Mouse (Mus musculus): ENCODE results near the gene Stab1.

Stab1 gene

DNA sequence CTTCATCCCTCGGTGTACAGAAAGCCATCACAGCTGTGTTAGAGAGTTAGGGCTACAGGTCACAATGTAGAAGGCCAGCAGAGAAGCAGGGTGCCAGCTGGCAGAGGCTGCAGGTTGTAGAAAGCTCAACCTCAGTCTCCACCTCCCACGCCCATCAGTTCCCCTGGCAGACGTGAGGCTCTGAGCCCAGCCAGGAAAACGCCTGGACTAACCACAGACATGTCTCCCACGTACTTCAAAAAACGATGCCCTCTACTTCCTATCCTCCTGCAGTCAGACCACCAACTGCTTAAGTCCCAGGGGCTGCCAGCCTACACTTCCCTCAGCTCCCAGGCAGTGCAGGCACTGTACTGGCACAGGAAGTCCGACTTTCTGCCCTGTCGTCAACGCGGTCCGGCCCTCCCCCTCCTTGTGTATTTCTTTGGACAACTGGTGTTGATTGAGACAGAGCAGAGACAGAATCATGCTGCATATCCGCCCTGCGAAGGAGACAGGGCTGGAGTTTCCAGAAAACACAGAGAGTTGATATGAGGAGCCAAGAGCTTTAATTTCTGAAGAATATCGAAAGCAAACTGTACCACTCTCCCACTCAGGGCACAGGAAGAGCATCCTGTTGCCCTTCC lies 26.6 kb upstream of the Stab1 start:
- DNase-seq (ENCODE audit: low read depth, low spot score), result no peak

DNA sequence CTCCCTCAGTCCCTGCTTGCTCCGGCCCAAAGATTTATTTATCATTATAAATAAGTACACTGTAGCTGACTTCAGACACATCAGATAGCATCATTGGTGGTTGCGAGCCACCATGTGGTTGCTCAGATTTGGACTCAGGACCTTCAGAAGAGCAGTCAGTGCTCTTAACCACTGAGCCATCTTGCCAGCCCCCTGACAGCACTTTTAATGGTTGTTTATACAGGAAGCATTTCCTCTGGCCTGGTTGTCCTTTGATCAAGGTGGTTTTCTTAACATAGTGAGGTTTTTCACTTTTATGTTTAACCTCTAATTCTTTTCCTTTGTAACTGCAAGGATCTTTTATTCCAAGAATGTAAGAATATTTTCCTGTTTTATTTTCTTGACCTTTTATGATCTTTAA lies 26.0 kb upstream of the Stab1 start:
- DNase-seq (ENCODE audit: low read depth, low spot score), result no peak

DNA sequence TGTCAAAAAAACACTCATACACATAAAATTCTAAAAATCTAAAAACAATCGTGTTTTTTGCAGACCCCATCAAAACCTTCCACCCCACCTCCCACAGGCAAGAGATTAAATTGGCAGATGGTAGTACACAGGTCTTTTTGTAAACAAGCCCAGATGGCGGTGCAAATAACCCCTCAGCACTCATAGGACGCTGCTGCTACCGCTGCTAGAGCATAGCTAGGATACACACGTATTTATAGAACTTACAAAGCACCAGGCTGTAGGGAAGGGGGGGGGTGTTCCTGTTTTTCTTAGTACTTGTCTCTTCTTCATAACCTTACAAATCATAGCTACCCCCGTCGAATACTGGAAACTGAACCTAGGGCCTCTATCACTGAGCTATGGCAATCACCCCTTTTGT lies 25.4 kb upstream of the Stab1 start:
- no peak for DNase-seq (ENCODE audit: low read depth, low spot score)

DNA sequence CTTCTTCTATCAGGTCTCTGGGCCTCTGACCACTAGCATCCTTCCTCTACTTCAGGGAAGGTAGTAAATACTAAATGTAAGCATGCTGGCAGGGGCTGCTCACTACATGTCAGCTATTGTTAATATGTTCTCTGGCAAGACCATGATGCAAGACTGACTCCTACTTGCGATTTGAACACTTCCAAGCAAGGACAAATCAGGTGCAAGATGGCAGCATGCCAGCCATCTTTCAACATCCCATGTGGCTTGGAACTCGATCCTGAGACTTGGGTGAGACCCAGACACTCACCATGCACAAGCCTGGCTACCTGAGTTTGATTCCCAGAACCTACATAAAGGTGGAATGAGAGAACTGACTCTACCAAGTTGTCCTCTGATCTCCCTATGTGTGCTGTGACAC lies 23.5 kb upstream of the Stab1 start:
- no peak for DNase-seq (ENCODE audit: low read depth, low spot score)

DNA sequence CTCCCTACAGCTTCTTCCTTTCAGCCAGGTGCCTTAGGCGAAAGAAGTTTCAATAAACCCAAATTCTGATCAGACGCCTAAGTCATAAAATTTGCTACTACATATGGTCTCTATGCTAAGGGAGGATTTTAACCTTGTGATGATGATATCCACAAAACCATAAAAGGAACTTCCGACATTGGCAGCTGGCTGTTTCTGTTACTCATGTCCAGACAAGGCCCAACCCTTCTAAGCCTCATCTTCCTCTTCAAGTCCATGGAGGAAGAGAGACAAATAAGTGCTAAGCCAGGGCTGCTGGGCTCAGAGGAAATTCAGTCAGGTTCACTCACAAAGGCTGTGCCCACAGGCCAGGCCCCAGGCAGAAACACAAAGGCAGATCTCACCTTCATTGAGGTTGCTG lies 20.9 kb upstream of the Stab1 start:
- no peak for DNase-seq (ENCODE audit: low read depth, low spot score)

DNA sequence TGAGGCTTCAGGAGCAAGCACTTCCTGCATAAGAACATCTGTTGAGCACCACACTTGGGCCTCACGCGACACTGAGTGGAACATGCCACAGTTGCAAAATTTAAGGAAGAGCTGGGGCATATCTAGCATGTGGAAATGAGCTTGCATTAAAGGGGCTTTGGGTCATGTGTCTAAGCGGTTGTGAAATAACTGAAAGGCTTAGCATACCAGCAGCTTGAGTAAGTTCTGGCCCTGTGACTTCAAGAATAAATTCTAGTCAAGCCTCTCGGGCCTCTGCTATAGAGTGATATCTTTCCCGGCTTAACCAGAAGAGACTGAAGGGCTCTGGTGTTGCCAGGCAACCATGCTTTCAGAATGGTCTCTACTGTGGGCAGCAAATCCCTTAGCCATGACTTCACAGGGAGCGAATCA lies 20.3 kb upstream of the Stab1 start:
- DNase-seq (ENCODE audit: low read depth, low spot score), result no peak

DNA sequence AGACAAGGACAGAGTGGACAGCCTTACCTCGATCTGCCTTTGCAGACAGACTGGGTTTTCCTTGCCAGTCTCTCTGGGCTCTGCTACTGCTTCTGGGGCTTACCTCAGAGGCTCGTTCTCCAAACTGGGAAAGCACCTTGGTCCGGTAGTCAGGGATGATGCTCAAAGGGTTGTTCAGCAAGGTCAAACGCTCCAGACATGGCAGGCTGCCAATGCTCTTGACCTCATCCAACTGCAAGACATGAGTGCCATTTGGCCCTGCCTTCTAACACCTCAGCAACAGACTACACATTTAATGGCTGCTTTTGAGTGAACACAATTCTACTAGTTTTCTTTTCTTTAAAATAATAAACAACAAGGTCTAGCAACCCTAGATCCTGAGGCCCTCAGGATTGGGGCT lies 18.2 kb upstream of the Stab1 start:
- no peak for DNase-seq (ENCODE audit: low read depth, low spot score)

DNA sequence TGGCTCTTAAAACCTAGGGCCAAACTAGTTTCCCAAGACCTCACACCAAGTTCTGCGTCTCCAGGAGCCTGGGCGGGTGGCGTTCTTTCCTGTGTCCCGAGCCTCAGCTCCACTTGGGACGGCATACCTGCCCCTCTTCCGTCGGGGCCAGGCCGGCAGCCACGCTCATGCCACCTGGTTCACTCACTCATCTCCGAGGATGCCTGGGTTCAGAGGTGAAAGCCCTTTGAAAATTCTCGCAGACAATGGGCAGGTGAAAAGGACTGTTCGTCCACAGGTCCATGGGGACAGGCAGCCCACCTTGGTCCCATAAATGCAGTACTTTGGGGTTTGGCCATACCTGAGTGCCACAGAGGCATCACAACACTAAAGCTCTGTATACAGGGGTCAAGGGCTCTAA lies 15.8 kb upstream of the Stab1 start:
- DNase-seq (ENCODE audit: low read depth, low spot score), result no peak

DNA sequence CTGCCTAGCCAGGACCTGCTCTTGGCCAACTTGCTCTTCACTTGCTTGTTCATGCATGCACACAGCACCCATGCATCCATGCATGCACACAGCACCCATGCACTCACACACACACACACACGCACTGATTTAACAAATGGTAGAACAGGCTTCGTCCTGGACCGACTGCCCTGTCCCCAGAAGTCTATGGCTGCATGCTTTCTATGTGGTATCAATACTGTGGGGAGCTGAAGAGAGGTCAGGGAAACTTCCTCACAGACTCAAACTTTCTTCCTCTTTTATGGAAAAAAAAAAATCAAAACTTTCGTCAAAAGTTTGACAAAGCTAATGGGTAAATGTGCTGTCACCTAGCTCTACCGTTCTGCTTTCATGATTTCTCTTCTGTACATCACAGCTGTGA lies 15.1 kb upstream of the Stab1 start:
- no peak for DNase-seq (ENCODE audit: low read depth, low spot score)

DNA sequence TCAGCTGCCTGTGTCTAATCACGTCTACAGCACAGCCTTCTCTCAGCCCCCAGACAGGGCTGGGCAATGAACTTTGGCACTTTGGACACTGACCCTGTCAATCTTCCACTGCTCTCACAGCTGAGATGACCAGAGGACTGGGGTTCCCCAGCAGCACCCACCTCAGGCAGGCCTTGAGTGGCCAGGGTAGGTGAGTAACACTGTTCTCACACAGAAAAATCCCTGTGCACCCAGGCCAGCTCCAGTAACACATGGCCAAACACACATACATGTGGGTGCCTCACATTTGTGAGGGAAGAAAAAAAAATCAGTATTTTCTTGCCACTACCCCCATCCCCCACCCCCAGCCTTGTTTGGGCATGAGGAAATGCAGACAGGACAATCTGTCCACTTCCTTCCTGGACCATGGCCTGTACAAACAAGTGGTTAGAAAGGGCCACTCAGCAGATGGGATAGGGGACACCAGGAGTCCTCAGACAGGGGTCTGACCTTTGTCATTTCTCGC lies 14.4 kb upstream of the Stab1 start:
- no peak for DNase-seq (ENCODE audit: low read depth, low spot score)

DNA sequence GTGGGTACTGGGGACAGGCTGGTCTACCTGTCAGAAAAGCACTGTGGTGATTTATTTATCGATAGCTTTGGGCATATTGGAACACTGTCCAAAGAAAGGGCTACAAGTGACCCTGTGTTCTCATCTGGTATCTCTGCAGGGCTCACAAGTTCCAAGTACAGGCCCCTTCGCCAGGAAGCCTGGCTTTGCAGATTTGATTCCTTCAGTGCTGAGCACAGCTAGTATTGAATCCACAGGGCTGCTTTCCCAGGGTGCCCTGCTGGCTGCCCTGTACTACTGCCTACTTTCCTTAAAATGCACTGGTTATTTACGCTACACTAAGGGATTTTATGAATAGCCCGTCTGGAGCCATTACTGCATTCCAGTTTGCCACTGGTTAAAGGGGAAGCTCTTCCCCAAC lies 13.1 kb upstream of the Stab1 start:
- no peak for DNase-seq (ENCODE audit: low read depth, low spot score)

DNA sequence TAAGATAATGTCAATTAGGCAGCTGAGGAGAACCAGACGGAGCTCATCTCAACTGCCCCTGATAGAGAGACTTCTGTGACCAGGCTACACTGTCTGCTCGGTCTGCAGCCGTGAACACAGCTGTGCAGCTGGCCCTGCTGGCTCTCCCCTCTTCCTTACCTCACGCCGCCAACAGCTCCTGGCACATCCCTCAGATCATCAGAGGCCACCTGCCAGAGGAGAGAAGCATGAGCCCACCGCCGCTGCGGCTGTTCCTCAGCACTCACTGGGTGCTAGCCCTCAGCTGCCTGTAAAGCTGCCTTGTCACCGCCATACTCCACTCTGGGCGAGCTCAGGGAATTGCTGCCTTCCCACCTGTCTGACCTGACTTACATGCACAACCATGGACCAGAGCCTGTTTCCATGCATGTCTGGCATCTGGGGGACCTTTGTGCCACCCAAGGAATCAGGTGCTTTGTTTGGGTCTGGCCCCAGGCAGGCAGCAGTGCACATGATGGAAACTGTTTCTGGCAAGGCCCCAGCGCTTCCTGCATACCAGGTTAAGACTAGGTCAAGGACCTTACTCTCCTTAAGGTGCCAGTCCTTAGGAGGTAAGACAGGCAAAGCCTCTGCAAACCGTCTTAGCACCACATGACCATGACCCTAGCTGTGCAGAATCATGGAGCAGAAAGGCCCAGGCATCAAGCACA lies 11.4 kb upstream of the Stab1 start:
- no peak for DNase-seq (ENCODE audit: low read depth, low spot score)

DNA sequence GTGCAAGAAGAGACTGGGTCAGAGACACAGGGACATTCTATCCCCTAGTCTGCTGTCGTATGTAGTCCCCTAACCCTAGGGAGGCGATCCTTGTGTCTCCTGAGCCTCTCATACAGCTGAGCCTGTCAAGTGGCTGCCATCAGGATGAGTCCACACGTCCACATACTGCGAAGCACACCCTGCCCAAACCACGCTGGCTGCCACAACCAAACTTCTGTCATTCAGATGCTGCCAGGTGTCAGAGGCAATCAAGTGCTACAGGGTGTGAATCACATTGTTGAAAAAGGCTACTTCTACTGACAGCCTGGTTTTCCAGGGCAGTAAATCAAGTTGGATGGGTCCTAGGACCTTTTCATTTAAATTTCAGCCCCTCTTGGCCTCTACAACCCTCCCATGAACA lies 9.3 kb upstream of the Stab1 start:
- no peak for DNase-seq (ENCODE audit: low read depth, low spot score)

DNA sequence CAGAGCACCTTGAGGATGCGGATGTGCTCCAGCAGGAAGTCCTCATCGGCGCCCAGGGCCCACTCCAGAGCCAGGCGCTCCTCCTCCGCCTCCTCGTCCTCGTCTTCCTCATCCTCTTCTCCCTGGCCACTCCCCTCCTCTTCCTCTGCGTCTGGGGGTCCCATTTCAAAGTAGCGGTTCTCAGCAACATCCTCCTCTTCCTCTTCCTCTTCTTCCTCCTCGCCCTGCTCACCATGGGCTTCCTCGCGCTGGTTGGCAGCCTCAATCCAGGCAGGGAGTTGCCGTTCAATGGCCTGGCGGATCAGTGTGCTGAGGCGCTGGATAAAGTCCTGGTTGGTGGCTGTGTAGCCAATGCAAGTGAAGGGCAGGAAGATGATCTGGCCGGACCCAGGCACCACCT lies 8.8 kb upstream of the Stab1 start:
- no peak for DNase-seq (ENCODE audit: low read depth, low spot score)

DNA sequence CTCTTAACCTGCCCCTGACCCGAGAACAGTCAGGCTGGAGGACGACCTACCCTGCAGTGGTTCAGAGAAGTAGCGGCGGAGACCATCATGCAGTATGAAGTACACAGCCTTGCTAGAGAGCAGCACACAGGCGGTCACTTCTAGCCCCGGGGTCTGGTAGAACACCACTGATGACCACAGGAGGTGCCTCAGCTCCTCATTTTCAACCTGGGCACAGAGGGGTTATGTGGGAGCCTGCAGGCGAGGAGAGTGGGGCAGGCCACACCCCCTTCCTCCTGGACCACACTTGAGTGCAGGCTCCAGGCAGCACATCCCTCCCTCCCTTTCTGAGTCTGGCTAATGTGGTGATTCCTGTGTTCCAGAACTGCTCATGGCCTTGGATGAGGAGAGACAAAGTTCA lies 5.1 kb upstream of the Stab1 start:
- DNase-seq (ENCODE audit: low read depth, low spot score), result no peak

DNA sequence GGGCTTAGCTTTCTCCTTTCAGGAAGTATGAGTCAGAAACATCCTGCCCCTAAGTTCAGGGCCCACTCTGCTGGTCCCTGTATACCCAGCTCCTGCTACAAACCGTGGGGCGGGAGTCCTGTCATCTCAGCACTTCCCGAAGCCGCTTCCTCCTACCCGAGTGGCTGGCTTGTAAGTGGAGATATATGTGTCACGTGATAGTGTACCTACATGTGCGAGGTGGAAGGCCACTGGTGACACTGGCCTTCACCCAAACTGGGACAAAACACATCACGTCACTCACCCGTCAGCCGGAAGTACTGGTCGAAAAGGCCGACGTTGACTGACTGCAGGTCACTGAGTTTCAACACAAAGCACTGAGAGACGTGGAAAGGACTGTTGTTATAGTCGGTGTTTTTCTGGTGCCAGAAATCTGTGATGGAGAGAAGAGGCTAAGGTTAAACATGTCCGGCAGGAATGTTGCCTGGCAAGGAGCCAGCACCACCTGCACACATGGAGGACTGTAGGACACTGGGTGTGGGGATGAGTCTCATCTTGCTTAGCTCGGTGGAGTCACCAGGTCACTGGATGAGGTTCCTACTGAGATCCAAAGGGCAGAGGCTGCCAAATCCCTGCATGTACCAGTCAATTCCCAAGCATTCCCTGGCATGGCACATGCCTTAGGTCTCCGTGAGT lies 4.5 kb upstream of the Stab1 start:
- no peak for DNase-seq (ENCODE audit: low read depth, low spot score)

DNA sequence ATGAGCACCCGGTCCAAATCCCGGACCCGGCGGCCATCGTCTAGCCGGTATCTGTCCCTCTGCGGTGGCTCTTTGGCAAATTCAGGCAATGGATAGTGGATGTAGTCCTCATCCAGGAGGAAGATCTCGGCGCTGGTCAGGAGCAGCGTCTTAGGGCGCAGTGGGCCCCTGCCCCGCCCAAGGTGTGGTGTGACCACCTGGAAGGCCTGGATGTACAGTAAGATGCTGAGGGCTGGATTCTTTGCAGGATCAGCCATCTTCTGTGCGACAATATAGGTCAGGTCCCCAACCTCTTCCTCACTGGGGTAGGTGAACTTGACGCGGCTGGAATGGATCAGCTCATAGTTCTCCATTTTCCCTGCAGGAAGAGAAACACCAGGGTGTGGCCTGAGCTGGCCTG lies 3.4 kb upstream of the Stab1 start:
- no peak for DNase-seq (ENCODE audit: low read depth, low spot score)

DNA sequence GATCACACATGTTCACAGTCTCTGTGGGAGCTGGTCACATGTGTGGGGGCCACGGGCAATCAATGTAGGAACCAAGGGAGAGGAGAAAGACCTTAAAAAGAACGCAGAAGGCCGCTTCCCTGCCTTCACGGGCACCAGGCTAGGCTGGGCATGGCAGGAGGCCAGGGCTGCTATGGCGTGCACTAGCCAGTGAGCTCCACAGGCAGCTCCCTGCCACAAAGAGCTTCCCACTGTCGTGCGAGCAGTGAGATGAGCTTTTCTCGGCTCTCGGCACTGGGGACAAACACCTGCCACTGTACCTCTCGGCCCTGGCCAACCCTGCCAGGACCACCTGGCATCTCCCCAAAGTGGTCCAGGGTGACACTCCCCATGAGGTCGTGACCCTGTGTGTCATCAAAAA lies 2.9 kb upstream of the Stab1 start:
- DNase-seq (ENCODE audit: low read depth, low spot score), result no peak

DNA sequence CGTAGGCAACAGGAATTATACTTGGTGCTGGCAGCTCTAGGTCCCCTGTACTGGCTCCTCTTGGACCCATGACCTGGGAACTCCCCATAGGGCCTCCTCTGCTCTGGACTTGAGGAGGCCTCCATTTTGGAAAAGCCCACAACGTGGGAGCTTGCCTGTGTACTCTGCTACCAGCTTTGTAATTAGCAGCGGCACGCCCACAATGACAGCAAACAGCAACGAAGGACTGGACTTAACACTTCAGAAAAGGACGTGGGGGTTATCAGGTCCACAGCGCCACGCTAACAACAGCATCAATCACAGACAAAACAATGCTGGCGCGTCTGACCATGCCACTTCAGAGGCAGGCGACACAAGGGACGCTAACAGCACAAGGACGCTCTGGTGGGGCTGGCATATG lies 2.5 kb upstream of the Stab1 start:
- DNase-seq (ENCODE audit: low read depth, low spot score), result no peak

DNA sequence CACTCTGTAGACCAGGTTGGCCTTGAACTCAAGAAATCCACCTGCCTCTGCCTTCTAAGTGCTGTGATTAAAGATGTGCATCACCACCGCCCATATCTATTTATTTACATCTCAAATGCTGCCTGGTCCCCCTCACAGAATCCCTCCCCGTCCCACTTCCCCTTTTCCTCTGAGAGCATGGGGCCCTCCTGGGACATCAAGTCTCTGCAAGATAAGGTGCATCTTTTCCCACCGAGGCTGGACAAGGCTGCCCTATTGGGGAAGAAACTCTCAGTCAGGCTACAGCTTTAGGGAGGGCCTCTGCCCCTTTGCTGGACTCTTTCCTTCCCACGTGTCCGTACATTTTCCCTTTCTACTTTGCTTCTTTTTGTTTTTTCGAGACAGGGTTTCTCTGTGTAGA lies 1.1 kb upstream of the Stab1 start:
- no peak for DNase-seq (ENCODE audit: low read depth, low spot score)

DNA sequence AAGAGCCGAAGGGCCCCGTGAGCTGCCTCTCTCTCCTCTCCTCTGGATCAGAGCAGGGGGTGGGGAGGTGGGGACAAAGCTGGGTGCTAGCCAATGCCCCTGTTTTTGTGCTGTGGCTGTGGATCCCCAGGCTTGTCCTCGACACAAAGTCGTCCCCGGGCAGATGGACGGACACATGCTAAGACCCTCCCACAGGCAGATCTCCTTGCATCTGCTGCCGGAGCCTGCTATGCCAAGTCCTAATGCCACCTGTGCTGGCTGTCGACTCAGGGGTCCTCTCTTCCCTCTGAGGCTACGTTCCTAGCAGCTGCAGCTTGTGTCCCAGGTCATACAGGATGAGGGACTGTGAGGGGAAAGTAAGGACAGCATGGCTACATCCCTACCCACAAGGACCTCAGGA lies 1.6 kb downstream of the Stab1 start:
- no peak for DNase-seq (ENCODE audit: low read depth, low spot score)

DNA sequence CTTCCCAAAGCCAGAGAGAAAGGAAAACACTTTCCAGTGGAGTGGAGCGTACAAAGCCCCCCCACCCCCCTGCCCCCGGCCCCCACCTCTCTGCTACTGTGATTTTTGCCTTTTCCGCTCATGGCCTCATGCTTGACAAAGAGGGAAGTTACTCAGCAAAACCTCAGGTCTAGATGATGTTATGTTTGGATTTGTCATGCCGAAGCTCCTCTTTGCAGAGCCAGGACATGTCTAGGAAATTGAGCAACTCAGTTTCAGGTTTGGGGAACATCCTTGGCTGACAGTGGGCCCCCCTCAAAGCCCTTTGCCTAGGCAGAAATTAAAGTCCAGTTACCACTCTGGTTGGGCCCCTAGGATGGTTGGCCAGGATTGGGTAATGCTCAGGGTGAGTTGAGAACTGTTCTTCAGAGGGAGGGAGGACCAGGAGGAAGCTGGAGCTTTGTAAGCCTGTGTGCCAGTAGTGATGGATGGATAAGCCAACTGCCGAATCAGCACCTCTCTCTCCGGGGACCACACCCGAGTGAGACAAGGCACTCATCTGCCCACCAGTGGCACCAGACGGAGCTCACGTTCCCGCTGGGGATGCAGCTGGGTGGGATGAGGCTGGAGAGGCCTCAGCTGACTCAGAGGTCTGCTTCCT lies 2.3 kb downstream of the Stab1 start:
- DNase-seq (ENCODE audit: low read depth, low spot score), result no peak

DNA sequence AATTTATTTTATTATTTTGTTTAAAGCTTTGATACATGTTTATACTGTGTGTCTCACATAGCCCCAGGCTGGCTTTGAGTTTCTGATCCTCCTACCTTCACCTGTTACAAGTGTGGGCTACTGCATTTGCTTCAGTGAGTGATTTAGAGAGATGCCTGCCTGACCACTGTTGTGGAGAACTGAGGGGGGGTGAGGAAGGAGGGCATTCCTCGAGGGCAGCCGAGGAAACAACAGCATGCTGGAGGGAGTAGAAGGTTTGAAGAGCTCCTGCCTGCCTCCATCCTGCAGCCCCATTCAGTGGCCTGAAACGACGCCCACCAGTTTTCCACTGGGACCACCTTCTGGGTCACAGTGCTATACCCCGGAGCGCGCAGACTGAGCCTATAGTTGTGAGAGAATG lies 3.0 kb downstream of the Stab1 start:
- DNase-seq (ENCODE audit: low read depth, low spot score), result no peak

Measured in retina, adult 2 months (tissue).